Mouse (Mus musculus): ENCODE data around the gene Cel. TPM values are rescaled to one million over a fixed set of nuclear protein-coding genes. Genes with fewer than 3 reads are reported as not detected.

The Cel gene
- total RNA-seq, 2 experiments from 2014 or later, result not detected

DNA sequence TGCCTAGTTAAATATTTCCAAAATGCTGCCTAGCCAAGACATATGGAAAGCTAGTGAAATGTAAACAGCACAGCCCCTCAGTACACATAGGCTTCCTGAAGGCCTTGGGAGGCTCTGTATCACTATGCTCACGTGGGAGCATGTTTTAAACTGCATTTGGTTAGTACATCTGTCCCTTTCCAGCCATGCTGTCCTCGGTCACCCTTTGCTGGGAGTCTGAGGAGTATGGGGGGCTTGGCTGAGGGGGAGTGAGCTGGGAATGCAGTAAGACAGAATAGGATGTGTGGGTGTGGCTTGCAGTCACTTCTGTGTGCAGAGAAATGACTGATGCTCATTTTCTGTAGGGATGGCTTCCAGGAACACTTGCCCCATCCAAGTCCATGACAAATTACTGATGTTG lies 22.5 kb upstream of the Cel start:
- DNase-seq, result no peak
- intact Hi-C loops (cut with DNase I), result no loop called here

DNA sequence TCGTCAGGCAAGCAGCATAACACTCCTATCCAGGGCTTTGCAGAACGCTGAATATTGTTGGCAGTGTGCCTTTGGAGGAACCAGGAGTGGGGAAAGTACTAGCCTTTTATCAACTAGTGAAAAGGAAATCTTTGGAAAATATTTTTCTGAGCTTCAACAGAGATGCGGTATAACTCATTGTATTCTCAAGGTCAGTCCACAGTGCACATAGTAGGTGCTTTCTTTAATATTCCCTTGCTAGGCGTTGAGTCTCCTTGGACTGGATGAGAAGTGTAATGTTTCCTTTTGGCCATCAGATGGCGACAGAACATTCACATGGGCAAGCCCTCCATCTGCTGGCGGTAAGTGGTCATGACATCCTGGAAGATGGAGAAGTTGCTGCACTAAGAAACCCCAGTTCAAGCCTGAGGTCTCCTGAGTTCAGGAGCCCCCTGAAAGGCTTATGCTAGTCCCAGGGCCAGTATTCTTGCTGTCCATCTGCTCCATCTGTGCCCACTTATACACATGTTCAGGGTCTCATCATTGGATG lies 21.9 kb upstream of the Cel start:
- DNase-seq, result peak; percentile 78
- intact Hi-C loops (cut with DNase I), result no loop called here

DNA sequence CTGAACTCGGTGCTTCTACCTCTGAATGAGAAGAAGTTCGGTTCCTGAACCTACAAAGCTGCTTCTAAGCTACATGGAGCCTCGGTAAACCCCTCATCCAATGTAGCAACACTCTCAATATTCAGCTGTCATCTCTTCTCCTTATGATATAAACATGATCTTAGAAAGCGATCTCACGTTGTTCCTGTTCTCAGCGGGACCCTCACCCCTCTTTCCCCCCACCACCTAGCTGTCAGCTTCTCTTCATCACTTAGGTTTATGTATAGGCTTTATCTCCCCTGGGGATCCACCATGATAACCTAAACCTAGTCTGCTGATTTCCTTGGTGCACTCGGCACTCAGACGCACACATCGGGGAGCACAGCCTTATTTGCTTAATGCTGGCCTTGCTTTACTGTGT lies 20.4 kb upstream of the Cel start, which contains the start of gene Gtf3c5:
Gene Gtf3c5, minus strand, starts transcription at position 101 of the 400 bp plus-strand sequence.
- intact Hi-C loops (cut with DNase I), result no loop called here
- DNase-seq, result no peak

- intact Hi-C loops (cut with DNase I), result no loop called here
- DNase-seq, result peak; percentile 85
These were observed 19.6 kb upstream of the Cel start for GRCm38 (mm10) chr2:28582647-28583353.

DNA sequence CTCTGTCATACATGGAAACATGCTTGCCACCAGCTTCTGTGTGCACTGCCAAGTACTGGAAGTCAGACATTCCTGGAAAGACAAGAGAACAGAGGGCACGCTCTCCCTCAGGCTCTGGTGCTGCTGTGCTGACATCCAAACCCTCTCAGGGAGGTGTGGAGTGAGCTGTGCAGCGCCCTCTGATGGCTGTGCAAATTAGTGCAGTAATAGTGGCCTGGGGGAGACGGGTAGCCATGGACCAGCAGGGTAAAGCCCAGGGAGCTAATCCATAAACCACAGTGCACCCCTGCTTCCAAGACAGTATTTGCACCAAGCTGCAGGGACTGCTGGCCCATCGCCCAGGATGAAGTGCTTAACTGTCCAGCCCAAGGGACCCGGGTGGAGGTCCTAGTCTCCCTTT lies 14.8 kb upstream of the Cel start:
- peak; percentile 41 for DNase-seq
- intact Hi-C loops (cut with DNase I), result no loop called here

- intact Hi-C loops (cut with DNase I), result no loop called here
- peak; percentile 84 for DNase-seq
These were observed 13.6 kb upstream of the Cel start for GRCm38 (mm10) chr2:28576815-28577214.

DNA sequence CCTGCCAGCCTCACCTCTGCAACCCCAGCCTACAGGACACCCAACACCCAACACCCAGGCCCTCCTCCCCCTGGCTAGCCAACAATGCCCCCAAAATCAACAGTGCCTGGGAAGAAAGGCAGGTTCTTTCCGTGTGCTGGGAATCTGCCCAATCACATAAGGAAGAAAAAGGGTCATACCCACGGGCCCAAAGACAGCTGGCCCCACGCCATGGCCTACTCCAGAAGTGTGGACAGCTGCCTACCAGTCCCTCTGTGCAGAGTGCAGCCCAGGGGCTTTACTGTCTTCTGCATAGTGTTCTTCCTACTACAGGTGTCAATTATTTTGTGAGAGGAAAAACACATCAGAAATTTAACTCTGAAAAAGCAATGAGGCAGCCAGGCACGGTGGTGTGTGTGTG lies 12.1 kb upstream of the Cel start:
- intact Hi-C loops (cut with DNase I), result no loop called here
- DNase-seq, result peak; percentile 51

GRCm38 (mm10) chr2:28569903-28570302 lies 6.7 kb upstream of the Cel start:
- intact Hi-C loops (cut with DNase I), result no loop called here
- DNase-seq, result no peak

DNA sequence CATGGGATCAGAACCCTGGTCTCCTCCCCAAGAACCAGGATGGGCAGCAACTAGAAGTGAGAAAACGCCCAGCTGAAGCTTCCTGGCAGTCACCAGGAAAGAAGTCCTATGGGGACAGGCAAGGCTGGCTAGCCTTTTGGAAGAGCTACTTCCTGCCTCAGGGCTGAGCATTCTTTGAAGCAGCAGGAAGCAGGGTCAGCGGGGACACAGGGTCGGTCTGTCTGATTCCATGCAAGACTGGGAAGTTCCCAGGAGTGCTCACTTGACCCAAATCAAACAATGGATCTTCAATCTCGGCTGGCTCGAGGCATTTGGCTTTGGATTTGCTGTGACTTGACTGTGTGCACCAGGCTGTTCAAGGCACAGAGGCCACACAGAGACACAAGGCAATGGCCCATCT lies 3.3 kb upstream of the Cel start:
- intact Hi-C loops (cut with DNase I), result no loop called here
- DNase-seq, result no peak

- no peak for DNase-seq
- intact Hi-C loops (cut with DNase I), result no loop called here
These were observed 1.2 kb upstream of the Cel start for GRCm38 (mm10) chr2:28564380-28564779.

- no peak for DNase-seq
- intact Hi-C loops (cut with DNase I), result no loop called here
These were observed 627 bp upstream of the Cel start for GRCm38 (mm10) chr2:28563830-28564229.

- intact Hi-C loops (cut with DNase I), result no loop called here
- no peak for DNase-seq
These were observed 5.8 kb downstream of the Cel start for GRCm38 (mm10) chr2:28557452-28557851.

DNA sequence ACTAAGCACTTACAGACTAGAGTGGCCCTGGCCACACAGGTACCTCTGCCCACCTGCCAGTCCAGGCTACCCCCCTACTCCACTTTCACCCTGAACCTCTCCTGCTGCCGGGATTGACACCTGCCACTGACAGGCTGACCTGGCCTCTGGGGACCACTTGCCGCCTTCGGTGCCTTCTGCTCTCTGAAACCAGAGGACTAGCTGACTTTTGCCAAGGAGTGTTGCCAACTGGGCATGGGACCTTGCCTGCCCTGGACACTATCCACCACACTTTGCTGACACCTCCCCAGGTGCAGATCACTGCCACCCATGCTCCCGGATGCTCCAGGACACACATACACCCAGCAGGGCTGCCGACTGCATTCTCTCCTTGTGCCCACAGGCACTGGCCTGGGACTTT lies 10.9 kb downstream of the Cel start:
- intact Hi-C loops (cut with DNase I), result no loop called here
- no peak for DNase-seq

DNA sequence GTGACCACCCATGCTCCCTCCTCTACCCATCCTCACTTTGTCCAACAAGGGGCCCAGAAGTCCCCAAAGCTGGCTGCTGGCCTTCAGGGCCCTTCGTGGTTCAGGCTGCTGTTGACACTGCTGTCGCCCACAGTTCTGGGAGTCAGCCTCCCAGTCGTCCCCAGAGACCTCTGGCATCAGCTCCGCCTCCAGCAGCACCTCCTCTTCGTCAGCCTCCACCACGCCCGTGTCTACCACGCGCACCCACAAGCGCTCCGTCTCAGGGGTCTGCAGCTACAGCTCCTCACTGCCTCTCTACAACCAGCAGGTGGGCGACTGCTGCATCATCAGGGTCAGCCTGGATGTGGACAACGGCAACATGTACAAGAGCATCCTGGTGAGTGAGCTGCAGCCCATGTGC lies 14.0 kb downstream of the Cel start:
- no peak for DNase-seq
- intact Hi-C loops (cut with DNase I), result loop anchor here (5.0 kb wide), 1 partner anchor 37 kb away; the partner anchor contains the start of gene Ralgds

DNA sequence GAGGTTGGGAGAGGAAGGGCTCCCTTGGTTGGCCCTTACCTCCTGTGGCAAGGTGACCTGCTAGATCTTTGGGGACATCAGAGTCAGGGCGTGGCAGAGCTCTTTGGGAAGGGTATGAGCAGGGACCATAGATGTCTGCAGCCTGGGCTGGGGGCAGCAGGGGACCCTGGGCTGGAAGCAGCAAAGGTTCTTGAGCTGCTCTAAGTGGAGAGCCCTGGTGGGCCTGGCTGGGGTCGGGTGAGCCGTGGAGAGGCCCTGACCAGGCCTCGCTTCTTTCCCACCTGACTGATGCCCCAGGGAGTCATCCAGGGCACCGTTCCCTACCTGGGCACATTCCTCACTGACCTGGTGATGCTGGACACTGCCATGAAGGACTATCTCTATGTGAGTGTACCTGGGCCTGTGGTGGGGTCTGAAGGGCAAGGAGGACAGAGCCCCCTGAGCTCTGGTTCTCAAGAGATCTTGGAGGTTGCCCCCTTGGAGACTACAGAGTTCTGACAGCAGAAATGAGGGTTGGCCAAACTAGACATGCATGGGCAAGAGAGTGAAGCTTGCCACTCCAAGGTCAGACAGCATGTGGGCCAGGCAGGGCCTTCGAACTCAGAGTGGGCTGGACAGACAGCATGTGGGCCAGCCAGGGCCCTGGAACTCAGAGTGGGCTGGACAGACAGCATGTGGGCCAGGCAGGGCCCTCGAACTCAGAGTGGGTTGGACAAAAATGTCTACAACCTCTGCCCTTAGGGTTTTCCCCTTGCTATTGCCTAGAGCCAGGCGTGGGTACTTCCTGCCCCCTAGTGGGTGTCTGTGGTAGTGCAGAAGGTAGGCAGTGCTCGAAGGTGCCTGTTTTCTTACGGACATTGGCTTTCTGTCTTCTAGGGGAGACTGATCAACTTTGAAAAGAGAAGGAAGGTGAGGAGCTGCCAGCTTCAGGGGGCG lies 15.7 kb downstream of the Cel start:
- DNase-seq, result peak; percentile 87
- intact Hi-C loops (cut with DNase I), result loop anchor here (5.0 kb wide), 1 partner anchor 35 kb away; the partner anchor contains the start of gene Ralgds

- intact Hi-C loops (cut with DNase I), result loop anchor here (5.0 kb wide), 1 partner anchor 34 kb away; the partner anchor contains the start of gene Ralgds
- no peak for DNase-seq
These were observed 16.6 kb downstream of the Cel start for GRCm38 (mm10) chr2:28546560-28546959.

DNA sequence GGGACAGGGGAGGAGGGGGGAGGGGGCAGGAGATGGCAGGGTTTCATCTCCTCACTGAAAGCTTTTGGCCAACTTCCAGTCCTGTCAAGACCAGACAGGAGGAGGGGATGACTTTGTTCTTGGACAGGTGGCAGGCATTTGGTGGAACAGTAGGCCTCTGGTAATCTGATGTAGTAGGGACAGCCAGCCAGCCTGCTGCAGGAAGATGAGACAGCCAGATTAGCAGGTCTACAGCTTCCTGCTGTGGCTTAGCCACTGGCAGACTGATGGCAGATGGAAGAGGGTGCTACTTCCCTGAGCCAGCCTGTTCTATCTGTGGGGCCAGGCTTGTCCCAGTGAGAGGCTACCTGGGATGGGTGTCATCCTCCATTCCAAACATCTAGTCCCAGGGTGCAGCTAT lies 17.2 kb downstream of the Cel start:
- intact Hi-C loops (cut with DNase I), result loop anchor here (5.0 kb wide), 1 partner anchor 34 kb away; the partner anchor contains the start of gene Ralgds
- DNase-seq, result peak; percentile 79

DNA sequence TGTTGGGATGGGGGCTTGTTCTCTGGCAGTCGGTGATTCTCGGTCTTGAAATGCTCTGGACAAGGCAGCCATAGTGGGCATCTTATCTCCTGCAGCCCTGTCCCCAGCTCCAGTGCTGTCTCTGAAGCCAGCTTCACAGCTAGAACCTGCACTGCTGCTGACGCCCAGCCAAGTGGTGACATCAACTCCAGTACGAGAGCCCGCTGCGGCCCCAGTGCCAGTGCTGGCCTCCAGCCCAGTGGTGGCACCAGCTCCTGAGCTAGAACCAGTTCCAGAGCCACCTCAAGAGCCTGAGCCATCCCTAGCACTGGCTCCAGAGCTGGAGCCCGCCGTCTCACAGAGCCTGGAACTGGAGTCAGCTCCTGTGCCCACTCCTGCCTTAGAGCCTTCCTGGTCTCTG lies 19.3 kb downstream of the Cel start:
- peak; percentile 81 for DNase-seq
- intact Hi-C loops (cut with DNase I), result no loop called here

DNA sequence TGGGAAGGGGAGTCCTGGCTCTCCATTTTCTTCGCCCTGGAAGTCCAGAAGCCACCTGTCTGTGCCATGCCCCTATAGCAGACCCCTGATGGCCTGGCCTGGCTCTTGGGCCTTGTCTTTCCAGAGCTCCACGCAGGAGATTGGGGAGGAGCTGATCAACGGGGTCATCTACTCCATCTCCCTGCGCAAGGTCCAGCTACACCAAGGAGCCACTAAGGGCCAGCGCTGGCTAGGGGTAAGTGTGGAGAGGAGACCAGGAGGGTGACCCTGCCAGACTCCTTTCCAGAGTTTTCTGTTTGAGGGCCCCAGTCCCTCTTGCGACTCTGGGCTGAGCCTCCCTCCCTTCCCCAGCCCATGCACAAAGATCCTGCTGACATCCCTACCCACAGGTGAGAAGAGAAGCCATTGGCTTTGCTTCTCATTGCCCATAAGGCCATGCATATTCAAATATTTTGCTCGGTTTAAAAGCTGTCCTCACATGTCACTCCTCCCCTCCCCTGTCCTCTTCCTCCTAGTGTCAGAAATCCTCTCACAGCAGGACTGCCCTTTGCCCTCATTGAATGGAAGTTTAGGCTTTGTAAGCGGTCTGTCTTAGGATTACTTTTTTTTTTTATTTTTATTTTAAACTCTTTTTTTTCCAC lies 22.5 kb downstream of the Cel start:
- intact Hi-C loops (cut with DNase I), result no loop called here
- DNase-seq, result no peak

DNA sequence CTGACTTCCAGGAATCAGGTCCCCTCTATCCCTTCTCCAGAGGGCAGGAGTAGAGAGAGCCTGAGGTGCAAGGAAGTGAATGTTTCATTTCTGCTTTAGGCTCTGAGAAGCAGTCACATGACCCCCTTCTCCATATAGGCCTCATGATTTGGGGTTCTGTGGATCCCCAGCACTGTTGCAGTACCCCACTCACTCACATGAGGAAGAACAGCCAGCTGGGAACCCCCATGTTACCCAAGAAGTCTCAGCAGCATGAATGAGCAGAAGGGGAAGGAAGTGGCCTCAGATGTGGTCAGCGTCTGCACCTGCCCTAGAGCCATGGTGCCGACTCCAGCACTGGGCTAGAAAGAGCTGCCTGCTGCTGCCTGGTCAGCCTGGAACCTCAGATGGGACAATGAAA lies 23.3 kb downstream of the Cel start:
- DNase-seq, result no peak
- intact Hi-C loops (cut with DNase I), result no loop called here

DNA sequence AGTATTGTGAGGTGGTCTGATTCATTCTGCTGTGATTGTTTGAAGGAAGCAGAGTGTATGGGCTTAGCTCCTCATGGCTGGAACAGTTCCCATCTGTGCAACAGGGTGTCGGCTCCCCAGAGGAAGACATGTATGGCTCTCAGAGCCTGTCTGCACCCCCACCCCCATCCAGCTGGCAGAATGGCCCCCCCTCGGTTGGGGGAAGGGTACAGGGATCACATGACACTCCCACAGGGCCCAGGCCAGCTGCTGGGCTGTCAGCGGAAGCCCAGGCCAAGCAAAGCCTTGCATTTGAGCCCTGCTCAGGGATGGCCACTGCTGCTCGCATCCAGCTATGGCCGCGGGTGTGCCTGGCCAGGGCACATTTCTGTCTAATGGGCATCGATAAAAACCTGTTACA lies 24.0 kb downstream of the Cel start:
- intact Hi-C loops (cut with DNase I), result no loop called here

More for the DNA sequence above, 24.0 kb downstream of the Cel start:
- DNase-seq, result peak; percentile 93

Measured in left cerebral cortex, postnatal 4 days (tissue).